Mouse (Mus musculus) ES-E14 (cell line): ENCODE data around the gene Rabgap1l. TPM values are rescaled to one million over a fixed set of nuclear protein-coding genes. Genes with fewer than 3 reads are reported as not detected.

Experiments
- DNase-seq: peaks from one replicate; pipeline ENCODE4 v3.0.0-alpha.2; 2013; ENCODE audit warnings: low read depth, low spot score
- H3K27ac ChIP-seq: 2 replicates; pipeline ENCODE4 v1.5.1; 2012; ENCODE audit warnings: low read depth, mild to moderate bottlenecking, low read length, moderate library complexity, mixed read lengths; ENCODE audit not compliant: poor library complexity, insufficient read depth, severe bottlenecking
- H3K36me3 ChIP-seq: 2 replicates; pipeline ENCODE4 v1.6.1; 2012; ENCODE audit warnings: mild to moderate bottlenecking, low read length, moderate library complexity, mixed read lengths; ENCODE audit not compliant: control insufficient read depth, poor library complexity, insufficient read depth, severe bottlenecking
- H3K4me1 ChIP-seq, 2 experiments: fragments of 150-350 bp in 1 of 2; sonication (generic) in 1 of 2; 2 replicates each; pipeline ENCODE4 v1.6.1; 2012; ENCODE audit warnings: low read length in 2 of 2, mild to moderate bottlenecking in 1 of 2, mixed read lengths in 1 of 2; ENCODE audit not compliant: control insufficient read depth in 2 of 2, insufficient read depth in 2 of 2, poor library complexity in 1 of 2
- H3K4me3 ChIP-seq, 2 experiments: fragments of 150-350 bp in 1 of 2; sonication (generic) in 1 of 2; 2 replicates each; pipeline ENCODE4 v1.5.1; 2012; ENCODE audit warnings: low read length in 2 of 2, low read depth in 1 of 2, mild to moderate bottlenecking in 1 of 2, mixed read lengths in 1 of 2; ENCODE audit not compliant: insufficient read depth in 1 of 2, poor library complexity in 1 of 2, severe bottlenecking in 1 of 2
- H3K9ac ChIP-seq: 2 replicates; pipeline ENCODE4 v1.6.1; 2012; ENCODE audit warnings: low read depth, mild to moderate bottlenecking, low read length, mixed read lengths; ENCODE audit not compliant: poor library complexity, insufficient read depth, severe bottlenecking
- H3K9me3 ChIP-seq: fragments of 150-350 bp; sonication (generic); 2 replicates; pipeline ENCODE4 v1.6.1; 2012; ENCODE audit warnings: low read depth, mild to moderate bottlenecking, low read length; ENCODE audit not compliant: control insufficient read depth, insufficient read depth
- CHD2 ChIP-seq: IDR thresholded peaks from 2 replicates; pipeline ENCODE4 v1.6.1; 2014; ENCODE audit warnings: mild to moderate bottlenecking, low read depth, low read length, inconsistent platforms
- HCFC1 ChIP-seq: IDR thresholded peaks from 2 replicates; pipeline ENCODE4 v1.6.1; 2012; ENCODE audit warnings: low read length, inconsistent platforms, borderline replicate concordance; ENCODE audit not compliant: insufficient read depth
- MAFK ChIP-seq: IDR thresholded peaks from 2 replicates; pipeline ENCODE4 v1.6.1; 2014; ENCODE audit warnings: mild to moderate bottlenecking, low read depth, low read length, inconsistent platforms; ENCODE audit not compliant: insufficient read depth
- ZC3H11A ChIP-seq: IDR thresholded peaks from 2 replicates; pipeline ENCODE4 v1.6.1; 2012; ENCODE audit warnings: low read depth, mild to moderate bottlenecking, inconsistent platforms, low read length, borderline replicate concordance
- ZNF384 ChIP-seq: IDR thresholded peaks from 2 replicates; pipeline ENCODE4 v1.6.1; 2012; ENCODE audit warnings: low read depth, low read length, inconsistent platforms
- in situ Hi-C, 2 experiments: fragments of 600-800 bp; cut with MboI; formaldehyde crosslinking; loops; one replicate each; pipeline ENCODE4 v1.15.1; 2025; ENCODE audit warnings: low sequenced_read_pairs in 2 of 2, inconsistent platforms in 1 of 2; ENCODE audit not compliant: unreplicated experiment in 2 of 2
- total RNA-seq: library from RNA; depleted of rRNA; stranded (reverse); fragments of 300-350 nt; gene quantifications from 2 replicates; pipeline ENCODE4 v1.2.3, GENCODE M21; 2012

Gene Rabgap1l
- total RNA-seq, 1 experiment: 10.3 TPM

- H3K36me3 ChIP-seq: no peaks in the 10 kb centered on the region
- H3K9ac ChIP-seq: no peak overlapping the region
- H3K4me3 ChIP-seq: no peak overlapping the region
- DNase-seq: no peak
- TF ChIP-seq HCFC1 (no peak), ZNF384 (no peak), ZC3H11A (no peak), CHD2 (no peak), MAFK (no peak)
- in situ Hi-C loops: no loop called here
- no peaks in the 10 kb centered on the region for H3K4me1 ChIP-seq
- no peaks in the 10 kb centered on the region for H3K9me3 ChIP-seq
- no peak overlapping the region for H3K27ac ChIP-seq
These were observed 39.4 kb upstream of the Rabgap1l start for GRCm38 (mm10) chr1:160832267-160833021.

- H3K9ac ChIP-seq: no peak overlapping the region
- no peaks in the 10 kb centered on the region for H3K4me1 ChIP-seq
- no peak overlapping the region for H3K27ac ChIP-seq
- no peak overlapping the region for H3K4me3 ChIP-seq
- no peak for DNase-seq
- in situ Hi-C loops: no loop called here
- H3K9me3 ChIP-seq: no peaks in the 10 kb centered on the region
- H3K36me3 ChIP-seq: no peaks in the 10 kb centered on the region
- no peak for TF ChIP-seq ZNF384
- TF ChIP-seq HCFC1: no peak
- no peak for TF ChIP-seq CHD2
- no peak for TF ChIP-seq ZC3H11A
- TF ChIP-seq MAFK: no peak
These were observed 37.8 kb upstream of the Rabgap1l start for GRCm38 (mm10) chr1:160830608-160831498.

- H3K27ac ChIP-seq: no peak overlapping the region
- no peaks in the 10 kb centered on the region for H3K4me1 ChIP-seq
- no peak overlapping the region for H3K9ac ChIP-seq
- H3K36me3 ChIP-seq: no peaks in the 10 kb centered on the region
- DNase-seq: no peak
- in situ Hi-C loops: no loop called here
- no peak overlapping the region for H3K4me3 ChIP-seq
- H3K9me3 ChIP-seq: no peaks in the 10 kb centered on the region
- no peak for TF ChIP-seq CHD2
- no peak for TF ChIP-seq ZNF384
- no peak for TF ChIP-seq ZC3H11A
- no peak for TF ChIP-seq MAFK
- TF ChIP-seq HCFC1: no peak
These were observed 32.4 kb upstream of the Rabgap1l start for GRCm38 (mm10) chr1:160825441-160825856.

- Histone ChIP-seq H3K36me3 (no peaks in the 10 kb centered on the region), H3K9me3 (no peaks in the 10 kb centered on the region), H3K4me1 (no peaks in the 10 kb centered on the region), H3K4me3 (no peak overlapping the region), H3K27ac (no peak overlapping the region), H3K9ac (no peak overlapping the region)
- TF ChIP-seq CHD2 (no peak), HCFC1 (no peak), ZNF384 (no peak), ZC3H11A (no peak), MAFK (no peak)
- in situ Hi-C loops: no loop called here
- DNase-seq: no peak
These were observed 30.6 kb upstream of the Rabgap1l start for GRCm38 (mm10) chr1:160823638-160824037.
